Mouse (Mus musculus) MEL (cell line): ENCODE results near the gene Padi2.

Experiments
- E2F4 ChIP-seq: IDR thresholded peaks from 2 replicates; pipeline ENCODE4 v1.6.1; 2011; ENCODE audit warnings: low read depth, low read length, improper control_type of control experiment, borderline replicate concordance
- EP300 ChIP-seq, 2 experiments: IDR thresholded peaks; 2 replicates each; pipeline ENCODE4 v1.6.1; 2011; ENCODE audit warnings: improper control_type of control experiment in 2 of 2, low read length in 2 of 2, low read depth in 1 of 2, mild to moderate bottlenecking in 1 of 2
- ETS1 ChIP-seq: IDR thresholded peaks from 2 replicates; pipeline ENCODE4 v1.6.1; 2012; ENCODE audit warnings: low read depth, mild to moderate bottlenecking, inconsistent platforms, low read length, improper control_type of control experiment, moderate library complexity
- POLR2A ChIP-seq, 2 experiments: IDR thresholded peaks; 2 replicates each; pipeline ENCODE4 v1.6.1; 2011 to 2012; ENCODE audit warnings: low read length in 2 of 2, mild to moderate bottlenecking in 2 of 2, control low read depth in 1 of 2, improper control_type of control experiment in 1 of 2, low read depth in 1 of 2, moderate library complexity in 1 of 2; ENCODE audit not compliant: control insufficient read depth in 1 of 2, insufficient read depth in 1 of 2, poor library complexity in 1 of 2
- POLR2AphosphoS5 ChIP-seq: IDR thresholded peaks from 2 replicates; pipeline ENCODE4 v1.6.1; 2012; ENCODE audit warnings: low read depth, borderline replicate concordance, mild to moderate bottlenecking, inconsistent platforms, low read length, moderate library complexity, mixed read lengths
- RAD21 ChIP-seq: IDR thresholded peaks from 2 replicates; pipeline ENCODE4 v1.6.1; 2011; ENCODE audit warnings: mild to moderate bottlenecking, low read depth, low read length, improper control_type of control experiment

DNA sequence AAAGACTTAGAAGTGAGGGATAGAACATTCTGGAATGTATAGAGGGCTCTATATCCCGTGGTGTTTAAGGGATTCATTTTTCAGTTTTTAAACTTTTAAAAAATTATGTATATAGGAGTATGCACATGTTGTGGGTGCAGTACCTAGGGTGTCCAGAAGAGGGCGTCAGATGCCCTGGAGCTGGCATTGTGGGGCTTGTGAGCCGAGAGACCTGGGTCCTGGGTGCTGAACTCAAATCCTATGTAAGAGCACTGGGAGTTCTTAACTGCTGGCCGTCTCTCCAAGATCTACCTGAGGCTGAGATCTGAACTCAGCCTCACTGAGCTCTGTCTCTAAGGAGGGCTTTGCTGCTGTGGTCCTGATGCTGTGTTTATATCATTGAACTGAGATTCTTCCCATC is 23.8 kb upstream of the Padi2 start:
- TF ChIP-seq POLR2A (IDR thresholded peaks at IDR 0.05; ENCODE audit: control insufficient read depth in 1 of 2, insufficient read depth in 1 of 2, low read depth in 1 of 2, low read length in 2 of 2, poor library complexity in 1 of 2): no peak
- TF ChIP-seq EP300 (IDR thresholded peaks at IDR 0.05; ENCODE audit: low read depth in 1 of 2, low read length in 2 of 2): no peak
- no peak for TF ChIP-seq E2F4
- TF ChIP-seq ETS1: no peak
- TF ChIP-seq POLR2AphosphoS5: no peak
- TF ChIP-seq RAD21: no peak
